Mouse (Mus musculus): ENCODE measurements at regions not wholly inside any gene's neighbourhood (a gene's known extent, or its start where the extent isn't known, plus 50 kb on each side); places are given as distances from the start of the nearest gene placed in this dataset.

DNA sequence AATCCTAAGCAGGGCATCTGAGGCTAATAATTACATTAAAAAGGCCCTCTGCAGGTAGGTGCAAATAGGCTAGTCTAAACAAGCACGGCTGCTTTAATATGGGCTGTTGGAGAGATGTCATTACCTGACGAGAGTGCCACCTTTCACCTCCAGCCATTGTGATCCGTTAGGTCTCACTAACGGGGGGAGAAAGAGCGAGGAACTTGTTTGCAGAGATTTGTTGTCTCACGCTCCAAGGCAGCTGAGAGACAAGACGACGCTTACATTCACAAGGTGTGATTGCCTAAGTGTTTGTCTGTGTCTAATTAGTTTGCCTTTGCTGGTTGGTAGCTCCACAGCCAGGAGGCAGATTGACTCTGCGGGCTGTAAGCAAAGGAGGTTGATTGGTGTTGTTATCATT lies 180.3 kb downstream of the Zfp326 start:
- no peak for DNase-seq (ENCODE audit: low spot score in 2 of 2)

DNA sequence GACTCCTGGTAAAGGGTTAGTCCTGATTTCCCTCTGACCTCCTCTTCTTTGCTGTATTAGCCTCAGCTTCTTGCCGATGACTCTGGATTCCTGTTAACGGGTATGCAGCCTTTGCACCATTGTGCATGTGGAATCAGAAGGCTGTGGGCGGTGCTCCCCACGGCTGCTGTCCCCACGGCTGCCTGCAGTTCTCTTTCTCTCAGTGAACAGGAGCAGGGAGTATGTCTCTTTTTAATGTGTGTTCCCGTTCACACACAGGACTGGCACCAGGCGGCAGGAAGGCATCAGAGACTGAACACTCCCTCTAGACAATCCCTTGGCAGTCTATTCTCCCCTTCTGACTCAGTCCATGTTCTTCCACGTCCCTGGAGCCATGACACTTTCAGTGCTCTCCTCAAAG lies 178.9 kb downstream of the Zfp326 start:
- no peak for DNase-seq (ENCODE audit: low spot score in 2 of 2)

DNA sequence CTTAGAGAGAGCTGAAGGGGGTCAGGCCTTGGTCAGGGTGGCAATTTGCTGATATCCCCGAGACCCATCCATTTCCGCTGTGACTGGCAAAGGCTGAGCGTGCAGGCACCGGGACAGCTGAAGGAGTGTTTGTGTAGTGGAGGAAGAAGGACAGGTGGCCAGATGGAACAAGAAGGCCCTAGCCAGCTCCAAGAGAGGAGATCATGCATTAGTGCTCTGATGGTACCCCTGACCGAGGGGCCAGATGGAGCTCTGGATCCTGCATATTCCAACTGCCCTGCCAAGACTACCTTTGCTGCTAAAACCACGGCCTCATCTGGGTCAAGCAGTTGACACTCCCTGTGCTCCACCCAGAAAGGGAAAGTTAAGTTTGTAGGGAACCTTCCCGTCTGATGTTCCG lies 174.7 kb downstream of the Zfp326 start:
- DNase-seq (ENCODE audit: low spot score in 2 of 2), result no peak

DNA sequence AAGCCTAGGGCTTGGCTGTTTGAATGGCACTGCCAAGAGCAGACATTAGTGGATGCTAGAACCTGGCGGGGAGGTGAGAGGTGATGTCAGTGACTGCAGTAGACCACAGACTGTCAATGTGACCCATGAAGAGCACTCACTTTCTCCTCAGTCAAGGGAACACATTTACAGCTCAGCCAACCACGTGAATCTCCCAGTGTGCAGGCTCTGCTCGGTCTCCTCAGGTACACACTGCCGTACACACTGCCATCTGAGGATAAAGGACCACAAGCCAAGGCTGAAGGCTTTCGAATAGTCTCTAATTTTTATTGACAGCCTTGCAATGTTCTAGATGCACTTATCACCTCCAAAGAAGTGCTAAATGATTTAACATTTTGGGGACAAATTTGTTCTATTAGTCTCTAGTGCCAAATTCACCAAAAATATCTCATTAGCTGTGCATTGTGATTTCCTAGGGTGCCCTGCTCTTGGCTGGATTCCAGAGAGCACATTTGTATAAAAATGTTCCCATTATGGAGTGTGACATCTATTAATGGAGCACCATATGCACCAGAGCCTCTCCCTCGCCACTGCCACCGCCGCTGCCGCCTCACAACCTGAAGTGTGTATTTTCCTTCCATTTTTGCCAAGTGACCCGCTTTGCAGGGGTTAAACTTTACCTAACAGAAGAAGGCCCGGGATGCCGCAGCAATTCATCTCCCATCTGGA lies 168.7 kb downstream of the Zfp326 start:
- DNase-seq (ENCODE audit: low spot score in 2 of 2), result no peak

DNA sequence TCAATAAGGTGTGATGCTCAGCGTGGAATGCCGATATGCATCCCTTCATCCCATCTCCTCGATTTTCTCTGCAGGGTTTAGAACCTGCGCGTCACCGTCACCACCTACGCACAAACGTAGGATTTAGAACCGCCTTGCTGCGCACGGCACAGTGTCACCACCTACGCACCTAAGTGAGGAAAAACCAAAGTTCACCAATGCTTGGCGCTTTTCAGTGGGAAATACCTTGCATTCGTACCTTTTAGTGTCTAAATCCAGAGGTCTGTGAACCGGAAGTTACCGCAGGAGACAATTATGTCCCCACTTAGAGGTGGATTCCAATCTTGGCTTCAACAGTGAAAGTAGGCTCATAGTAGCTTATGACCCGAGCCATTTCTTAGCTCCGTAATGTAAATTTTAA lies 162.0 kb downstream of the Zfp326 start:
- DNase-seq (ENCODE audit: low spot score in 2 of 2), result no peak

DNA sequence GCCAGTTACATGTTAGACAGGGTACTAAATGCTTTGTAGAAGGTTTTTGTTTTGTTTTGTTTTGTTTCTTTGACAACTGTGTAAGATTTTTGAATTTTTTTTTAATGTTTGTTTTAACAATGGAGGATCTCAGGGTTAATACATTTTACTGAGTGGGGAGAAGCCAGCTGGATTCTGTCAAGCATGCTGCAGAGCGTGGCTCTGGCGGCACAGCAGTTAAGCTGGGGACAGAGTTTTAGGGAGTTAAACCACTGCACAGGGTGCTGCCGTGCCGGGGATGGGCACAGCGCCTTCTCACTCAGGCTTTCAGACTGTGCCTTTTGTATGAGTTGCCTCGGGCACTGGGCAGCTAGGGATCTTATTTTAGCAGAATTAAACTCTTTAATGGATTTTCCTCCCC lies 159.8 kb downstream of the Zfp326 start:
- no peak for DNase-seq (ENCODE audit: low spot score in 2 of 2)

DNA sequence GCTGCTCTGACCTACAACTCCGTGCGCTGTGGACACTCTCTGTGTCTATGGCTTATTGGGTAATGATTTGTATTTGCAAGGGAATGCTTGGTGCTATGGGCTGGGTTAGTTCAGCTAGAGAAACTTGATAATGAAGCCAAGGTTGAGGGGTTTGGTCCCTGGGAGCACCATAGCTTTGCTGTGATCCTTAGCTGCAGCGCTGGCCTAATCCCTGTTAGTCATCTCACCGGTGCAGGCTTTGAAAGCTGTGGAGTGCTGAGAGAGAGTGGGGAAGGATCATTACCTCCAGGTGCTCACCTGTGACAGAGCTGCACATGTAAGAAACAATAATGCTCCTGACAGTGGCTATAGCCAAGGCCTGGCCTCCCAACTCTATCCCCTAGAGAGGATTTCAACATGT lies 156.6 kb downstream of the Zfp326 start:
- DNase-seq (ENCODE audit: low spot score in 2 of 2), result no peak

DNA sequence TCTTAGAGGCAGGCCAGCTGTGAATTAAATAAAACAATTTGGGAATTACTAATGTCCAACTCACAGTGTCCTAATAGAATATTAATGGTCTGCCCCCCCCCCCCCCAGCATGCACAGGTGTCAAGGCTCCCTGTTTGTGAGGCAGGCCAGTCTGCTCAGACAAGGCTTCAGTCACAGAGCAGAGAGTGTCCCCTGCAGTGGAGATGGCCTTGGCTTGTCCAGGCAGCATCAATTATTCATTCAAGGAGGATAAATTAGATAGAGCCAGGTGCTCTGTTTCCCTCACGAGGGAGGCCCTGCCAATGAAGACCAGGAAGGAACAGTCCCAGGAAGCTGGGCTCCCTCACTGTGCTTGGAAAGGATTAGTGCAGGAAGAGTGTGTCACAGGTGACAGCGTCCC lies 150.5 kb downstream of the Zfp326 start:
- DNase-seq (ENCODE audit: low spot score in 2 of 2), result no peak

DNA sequence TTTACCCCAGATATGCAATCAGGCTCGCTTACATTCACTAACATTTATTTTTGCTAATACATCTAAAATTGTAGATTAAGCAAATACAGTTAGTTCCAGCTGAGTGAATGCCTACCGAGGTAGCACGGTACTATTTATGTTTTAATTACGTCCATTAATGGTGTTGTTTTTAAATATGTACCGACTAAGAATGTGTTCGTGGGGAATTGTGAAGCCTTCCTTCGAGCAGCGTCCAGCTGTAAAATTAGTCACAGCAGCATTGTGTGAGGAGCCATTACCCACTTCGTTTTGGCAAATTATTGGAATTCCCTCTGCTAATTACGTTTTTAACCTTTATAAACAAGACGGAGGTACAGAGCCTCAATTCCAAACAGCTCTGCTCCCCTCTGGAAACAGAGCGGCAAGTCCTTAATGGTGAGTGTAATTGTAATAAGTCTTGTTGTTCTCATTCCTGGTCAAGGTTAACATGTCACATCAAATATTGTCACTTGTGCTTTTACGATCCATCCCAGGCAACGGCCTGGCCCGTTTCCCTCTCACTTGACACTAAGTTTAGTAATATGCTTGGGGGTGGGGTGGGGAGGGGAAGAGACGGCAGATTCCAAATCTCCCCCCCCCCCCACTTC lies 128.0 kb downstream of the Zfp326 start:
- no peak for DNase-seq (ENCODE audit: low spot score in 2 of 2)

DNA sequence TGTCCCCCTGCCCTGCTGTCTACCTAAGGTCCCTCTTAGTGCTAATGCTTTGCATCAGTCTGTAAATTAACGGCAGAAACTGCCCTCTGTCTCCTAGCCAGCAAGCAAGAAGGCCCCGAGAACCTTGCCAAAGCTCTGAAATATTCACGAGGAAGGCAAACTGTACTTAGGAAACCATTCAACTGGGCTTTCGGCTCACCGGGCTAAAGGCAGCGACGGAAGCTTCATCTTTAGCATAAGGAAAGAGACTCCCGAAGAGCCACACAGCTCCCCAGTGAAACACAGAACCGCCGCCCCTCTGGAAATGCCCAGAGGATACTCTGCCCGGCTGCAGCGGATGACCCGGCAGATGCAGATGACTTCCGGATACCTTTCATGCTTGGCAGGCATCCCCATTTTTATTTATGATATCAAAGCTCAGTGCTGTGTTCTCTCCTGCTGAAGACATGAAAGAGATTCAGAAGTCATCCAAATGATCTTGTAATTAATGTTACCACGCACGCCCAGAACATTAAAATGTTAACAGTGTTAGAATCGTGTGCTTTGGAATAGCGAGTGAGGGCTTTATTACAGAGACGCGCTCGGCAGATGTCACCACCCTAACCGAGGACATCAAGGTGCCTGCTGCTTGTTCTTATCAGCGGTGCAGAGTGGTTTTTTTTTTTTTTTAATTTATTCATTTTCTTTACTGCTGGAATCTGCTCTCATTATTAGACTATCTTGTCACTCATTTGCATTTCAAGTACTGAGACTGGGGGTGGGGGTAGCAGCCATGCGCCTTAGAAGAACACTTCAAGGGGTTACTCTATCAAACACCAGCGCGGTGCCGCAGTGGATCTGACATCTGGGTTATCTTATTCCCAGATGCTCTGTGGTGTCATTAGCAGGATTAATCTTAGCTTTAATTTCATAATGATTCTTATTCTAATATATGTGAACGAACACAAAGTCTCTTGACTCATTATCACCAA lies 127.2 kb downstream of the Zfp326 start:
- no peak for DNase-seq (ENCODE audit: low spot score in 2 of 2)

DNA sequence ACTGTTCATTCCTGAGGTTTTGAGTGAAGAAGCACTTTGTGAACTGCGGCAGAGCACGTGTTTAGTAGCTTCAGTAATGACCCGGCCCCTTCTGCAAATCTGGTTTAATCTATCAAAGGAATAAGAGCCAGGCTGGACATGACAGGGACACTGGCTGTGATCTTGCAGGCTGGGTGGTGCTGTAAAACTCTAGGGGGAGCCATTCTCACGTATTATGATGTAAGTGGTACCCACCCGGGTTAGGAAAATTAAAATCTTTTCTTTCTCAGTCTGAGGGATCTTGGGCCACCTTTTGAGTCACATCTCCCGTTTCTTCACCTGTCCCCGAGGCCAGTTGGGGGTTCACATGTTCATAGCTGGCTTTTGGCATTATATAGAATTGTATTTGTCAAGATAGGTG lies 126.0 kb downstream of the Zfp326 start:
- DNase-seq (ENCODE audit: low spot score in 2 of 2), result no peak

DNA sequence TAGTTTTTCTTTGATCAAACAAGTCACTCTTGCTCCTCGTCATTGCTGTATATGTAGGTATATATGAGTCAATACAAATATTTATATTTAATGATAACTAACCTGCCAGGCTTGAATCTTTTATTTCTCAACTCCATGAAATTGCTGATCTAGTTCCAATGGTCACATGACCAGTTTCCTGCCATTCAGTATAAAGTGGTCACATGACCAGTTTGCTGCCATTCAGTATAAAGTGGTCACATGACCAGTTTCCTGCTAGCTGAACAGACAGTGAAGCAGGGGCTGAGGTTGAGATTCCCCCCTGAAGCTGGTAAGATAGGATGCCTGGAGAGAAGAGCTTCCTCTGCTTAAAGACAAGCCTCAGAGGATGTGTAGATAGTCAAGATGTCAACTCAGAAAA lies 117.9 kb downstream of the Zfp326 start:
- no peak for DNase-seq (ENCODE audit: low spot score in 2 of 2)

DNA sequence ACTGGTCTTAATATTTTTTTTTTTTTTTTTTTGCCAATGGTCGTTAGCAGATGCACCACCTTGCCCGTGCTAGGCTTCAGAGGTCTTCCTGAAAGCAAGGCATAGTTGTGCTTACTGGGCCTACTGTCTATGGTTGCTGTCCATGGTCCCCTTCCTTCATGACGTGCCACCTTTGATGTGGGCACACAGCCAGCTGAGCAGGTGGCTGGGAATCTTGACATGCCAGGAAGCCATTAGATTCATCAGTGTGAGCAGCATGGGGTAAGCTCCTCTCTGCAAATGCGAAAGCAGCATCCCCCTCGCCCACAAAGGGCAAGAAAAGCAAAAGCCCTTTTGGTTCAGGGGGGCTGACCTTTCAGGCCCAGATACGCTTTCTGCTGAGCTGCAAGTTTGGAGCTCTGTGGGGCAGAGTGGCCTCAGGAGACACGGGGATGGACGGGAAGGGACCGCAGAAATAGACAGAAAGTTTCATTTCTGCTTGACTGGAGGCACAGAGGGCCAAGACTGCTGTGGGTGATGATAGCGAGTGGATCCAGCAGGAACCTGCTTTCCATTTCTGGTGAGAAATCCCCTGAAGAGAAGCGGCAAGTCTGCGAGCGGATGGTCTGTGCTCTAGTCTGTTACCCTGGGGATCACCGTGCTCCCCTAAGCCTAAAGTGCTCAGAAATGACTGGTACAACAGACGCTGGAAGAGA lies 116.8 kb downstream of the Zfp326 start:
- DNase-seq (ENCODE audit: low spot score in 2 of 2), result no peak

DNA sequence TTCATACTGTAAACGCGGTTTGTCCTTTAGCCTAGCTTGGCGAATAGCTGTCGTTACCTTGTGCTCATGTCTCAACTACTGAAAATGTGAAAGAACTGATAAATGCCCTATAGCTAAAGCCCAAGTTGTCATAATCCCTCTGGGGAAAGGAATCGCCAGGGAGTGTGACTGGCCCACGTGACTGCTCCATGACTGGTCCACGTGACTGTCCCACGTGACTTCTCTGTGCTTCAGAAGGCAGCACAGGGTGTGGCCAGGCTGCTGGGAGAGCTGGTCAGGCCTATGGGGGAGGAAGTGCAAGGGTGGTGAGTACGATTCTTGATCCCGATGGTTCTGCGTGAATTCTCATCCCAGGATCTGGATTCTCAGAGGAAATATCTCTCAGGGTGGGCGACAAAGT lies 114.4 kb downstream of the Zfp326 start:
- DNase-seq (ENCODE audit: low spot score in 2 of 2), result no peak

DNA sequence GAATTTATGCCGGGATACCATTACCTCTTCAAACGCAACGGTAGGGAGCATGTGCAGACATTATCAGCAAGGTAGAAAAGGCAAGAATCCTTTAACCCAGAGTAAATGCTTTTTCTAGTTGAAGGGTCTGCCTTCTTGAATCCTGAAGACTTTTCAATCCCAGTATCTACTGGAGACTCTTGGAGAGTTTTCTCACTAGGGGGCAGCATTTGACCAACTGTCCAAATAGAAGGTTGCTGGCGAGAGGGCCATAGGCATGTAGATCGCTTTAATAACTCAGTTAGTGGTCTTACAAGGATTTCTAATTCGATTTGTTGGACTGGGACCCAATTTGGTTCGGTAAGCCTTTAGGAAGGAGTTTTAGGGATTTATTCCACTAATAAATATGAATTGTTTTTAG lies 110.0 kb downstream of the Zfp326 start:
- peak in 1 of 2 experiments; percentile 32 for DNase-seq (ENCODE audit: low spot score in 2 of 2)

DNA sequence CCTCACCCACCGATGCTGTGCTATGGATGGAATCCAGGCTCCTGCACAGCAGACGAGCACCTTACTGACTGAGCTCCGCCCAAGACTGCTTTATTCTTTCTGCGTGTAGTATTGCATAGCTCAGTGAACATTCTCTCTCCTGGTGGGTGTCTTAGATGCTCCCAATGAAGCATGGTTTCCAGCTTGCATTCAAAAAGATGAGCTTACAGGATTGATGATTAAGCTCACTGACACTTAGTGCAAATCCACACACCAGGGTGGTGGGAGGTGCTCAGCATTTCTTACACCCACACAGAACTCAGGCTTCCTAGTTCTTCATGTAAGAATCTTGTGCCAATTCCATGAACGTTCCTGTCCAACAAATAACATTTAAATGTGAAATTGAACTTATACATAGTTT lies 106.8 kb downstream of the Zfp326 start:
- no peak for DNase-seq (ENCODE audit: low spot score in 2 of 2)

DNA sequence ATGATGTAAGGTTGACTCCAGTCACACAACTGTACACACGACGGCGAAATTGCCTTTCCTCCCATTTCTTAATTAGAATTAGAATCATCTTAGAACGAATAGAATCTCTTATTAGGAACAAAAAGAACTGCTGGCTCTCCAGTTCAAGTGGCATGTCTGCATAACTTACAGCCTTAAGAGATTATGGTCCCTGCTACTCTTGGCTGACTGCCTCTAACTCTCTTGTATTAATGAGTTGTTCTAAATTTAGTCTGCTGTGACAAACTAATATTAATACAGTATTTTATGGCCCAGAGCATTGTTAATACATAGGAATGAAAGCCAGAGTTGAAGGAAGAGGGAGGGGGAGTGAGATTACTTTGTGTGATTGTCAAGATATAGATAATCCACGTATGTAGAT lies 100.4 kb downstream of the Zfp326 start:
- no peak for DNase-seq (ENCODE audit: low spot score in 2 of 2)

DNA sequence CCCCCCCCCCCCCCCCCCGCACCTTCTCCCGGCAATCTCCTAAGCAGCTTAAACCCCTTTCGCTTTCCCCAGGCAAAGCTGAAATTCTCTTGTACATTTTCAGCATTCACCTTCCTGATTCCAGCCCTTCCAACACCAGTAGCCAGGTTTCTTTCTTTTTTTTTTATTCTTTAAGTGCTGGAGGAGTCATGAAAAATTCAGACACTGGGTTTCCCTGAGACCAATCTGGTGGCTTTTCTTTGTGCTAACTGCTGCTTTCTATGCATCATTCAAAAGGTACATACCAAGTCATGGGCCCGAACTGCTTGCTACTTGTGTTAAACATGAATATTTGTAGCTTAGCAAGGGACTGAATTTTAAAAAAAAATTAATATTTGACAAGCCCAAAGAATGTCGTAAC lies 99.7 kb downstream of the Zfp326 start:
- no peak for DNase-seq (ENCODE audit: low spot score in 2 of 2)

DNA sequence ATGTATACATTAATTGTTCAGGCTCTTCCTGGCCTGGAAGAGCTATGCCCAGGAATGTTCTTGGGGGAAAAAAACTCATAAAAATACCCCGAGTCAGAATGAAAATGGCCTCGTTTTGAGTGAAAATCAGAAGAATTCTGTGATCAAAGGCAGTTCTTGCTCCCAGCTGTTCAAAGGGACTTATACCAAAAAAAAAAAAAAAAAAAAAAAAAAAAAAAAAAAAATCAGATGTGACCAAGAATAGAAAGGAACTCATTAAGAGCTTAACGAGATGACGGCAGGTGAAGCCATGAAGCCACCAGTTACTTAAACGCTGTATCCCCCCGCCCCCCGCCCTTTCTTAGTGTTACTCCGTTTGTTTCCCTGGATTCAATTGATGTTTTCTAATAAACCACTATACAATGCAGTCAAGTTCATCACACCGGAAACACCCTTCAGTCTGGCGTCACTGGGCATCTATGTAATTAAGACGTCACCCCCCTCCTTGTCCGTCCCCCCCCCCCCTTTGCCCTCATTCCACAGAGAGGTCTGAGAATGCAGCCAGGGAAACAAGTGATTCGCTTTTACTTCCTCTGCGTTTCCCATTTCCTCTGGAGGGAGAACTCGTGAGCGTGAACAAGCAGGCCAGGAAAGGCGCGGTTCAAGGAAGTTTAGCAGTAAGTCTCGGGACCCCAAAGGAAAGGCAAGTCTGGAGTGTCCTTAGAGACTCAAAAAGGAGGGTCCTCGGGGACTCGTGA lies 99.1 kb downstream of the Zfp326 start:
- DNase-seq (ENCODE audit: low spot score in 2 of 2), result no peak

DNA sequence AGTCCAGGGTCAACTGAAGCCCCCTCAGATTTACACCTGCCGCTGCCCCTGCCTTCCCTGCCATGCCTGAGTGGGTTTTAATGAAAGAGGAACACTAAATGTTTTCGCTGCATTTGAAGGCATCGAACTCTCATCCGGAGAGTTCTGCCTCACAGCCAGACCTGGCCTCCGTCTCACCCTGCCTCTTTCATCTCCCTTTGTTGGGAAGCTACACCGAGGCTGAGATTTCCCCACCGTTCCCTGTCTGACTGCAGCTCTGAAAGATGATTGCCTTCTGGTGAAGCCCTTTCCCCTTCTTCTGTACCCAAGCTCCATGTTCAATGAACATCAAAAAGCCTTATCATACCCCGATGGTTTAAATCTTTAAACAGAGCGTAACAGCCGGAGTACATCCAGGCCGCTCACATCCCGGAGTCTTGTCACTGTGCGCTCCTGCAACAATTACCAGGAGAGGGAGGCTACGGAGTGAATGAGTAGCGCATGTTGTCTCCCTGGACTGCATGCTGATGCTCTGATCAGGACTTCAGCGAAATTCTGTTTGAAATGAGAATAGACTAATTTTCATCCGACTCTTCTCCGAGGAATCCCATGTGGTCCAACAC lies 98.3 kb downstream of the Zfp326 start:
- no peak for DNase-seq (ENCODE audit: low spot score in 2 of 2)
